Mouse (Mus musculus) retina, postnatal 7 days (tissue): ENCODE measurements around the gene Kank1.

Source experiments
- DNase-seq: peaks from one replicate; pipeline ENCODE4 v3.0.0-alpha.2; 2012; ENCODE audit warnings: low read depth, low spot score

Kank1 gene

DNA sequence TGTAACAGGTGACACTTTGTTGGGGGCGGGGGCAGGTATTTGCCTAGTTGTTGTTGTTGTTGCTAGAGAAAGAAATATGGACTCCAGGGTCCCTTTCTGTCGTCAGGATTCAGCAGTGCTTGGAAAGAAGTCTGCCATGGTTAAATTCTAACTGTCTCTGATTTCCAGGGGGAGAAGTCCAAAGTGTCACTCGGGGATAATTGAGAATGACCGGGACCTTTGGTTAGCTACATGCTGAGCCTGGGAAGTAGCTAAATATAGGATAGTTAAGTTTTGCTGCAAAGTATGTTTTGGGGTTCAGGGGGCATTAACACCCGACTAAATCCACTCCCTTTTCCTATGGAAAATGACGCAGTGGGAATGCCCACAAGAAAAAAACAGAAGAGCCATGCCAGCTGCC, 169.2 kb downstream of the Kank1 start:
- DNase-seq, result no peak

DNA sequence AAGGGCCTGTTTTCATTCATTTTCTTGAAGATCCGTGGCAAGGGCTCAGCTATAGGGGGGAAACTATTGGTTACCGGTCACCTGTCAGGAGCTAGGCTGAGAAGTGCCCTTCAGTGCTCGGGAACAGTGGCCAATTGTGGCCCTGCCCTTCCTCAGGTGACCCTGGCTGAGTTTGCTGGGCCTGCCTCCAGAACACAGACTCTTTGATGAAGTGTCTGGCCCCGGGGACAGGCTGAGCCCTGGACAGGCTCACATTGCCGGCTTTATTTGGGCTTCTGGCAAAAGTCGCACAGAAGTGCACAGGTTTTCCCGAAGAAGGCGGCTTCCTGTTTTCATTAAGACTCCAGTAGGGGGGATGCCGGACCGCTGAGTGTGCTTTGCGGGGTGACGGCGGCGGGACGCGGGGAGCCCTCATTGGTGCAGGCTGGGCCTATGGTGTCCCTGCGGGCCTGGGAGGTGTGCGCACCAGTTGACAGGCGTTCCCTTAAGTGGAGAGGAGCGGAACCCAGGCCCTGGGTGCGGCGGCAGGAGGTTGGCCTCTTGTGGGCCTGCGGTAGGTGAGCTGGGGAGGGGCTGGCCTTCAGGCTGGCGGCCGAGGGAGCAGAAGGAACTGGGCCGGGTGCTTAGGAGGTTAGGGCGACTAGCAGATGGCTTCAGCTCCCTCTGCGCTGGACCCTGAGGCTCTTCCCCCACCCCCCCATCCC, 169.9 kb downstream of the Kank1 start:
- no peak for DNase-seq

DNA sequence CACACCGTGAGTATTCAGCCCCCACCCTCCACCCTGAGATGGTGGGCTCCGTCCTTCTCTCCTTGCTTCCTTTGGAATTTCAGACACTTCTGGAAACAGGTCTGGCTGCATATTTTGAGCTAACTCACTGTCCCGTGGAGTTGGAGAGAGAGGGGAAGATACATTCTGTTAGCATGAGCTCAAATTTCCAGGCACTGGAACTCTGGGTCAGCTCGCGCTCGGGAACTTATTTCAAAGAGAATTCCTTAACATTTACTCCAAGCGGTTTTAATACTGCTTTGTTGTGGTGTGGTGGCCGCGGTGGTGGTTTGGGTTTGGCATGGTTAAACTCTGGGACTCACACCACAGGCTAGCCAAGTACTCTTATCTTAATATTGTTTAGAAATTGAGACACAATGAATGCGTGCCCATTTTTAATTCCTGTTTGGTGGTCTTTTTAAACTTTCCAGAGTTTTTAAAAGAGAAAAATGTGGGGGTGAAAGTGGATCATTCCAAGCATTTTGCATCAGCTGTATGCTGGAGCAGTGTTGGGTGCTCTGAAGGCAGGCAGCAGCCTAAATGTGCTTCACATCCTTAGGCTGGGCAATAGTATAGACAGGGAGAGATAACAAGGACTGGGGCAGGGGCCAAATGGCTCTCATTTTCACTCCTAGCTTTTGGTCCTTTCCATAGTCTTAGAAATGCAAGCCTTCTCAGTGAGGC, 170.6 kb downstream of the Kank1 start:
- no peak for DNase-seq

DNA sequence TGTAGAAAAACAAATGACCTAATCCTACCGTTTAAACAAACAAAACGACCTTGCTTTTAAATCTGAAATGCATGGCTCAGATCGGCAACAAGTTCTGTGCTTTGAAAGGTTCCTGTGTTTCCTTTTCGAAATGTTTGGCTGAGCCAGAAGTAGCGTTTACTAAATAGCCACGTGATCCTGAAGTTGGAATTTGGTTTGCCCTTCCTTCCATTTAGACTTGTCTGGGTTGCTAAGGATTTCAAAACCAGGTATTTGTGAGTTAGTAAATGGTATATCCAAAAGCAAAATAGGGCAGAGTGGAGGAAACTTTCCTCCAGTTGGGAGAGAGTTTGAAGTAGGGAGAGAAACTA, 171.1 kb downstream of the Kank1 start:
- no peak for DNase-seq

DNA sequence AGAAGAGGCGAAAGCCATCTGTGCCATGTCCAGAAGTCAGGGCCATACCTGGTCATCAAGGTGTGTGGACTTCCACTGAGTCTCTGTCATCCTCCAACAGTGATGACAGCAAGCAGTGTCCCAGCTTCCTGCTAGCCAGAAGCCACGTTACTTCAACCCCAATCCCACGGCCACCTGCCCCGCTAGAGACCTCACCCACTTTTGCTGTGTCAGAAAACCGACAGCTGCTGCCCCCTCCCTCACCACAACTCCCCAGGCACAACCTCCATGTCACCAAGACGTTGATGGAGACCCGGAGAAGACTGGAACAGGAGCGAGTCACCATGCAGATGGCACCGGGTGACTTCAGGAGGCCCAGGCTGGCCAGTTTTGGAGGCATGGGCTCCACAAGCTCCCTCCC, 172.5 kb downstream of the Kank1 start:
- DNase-seq, result no peak

DNA sequence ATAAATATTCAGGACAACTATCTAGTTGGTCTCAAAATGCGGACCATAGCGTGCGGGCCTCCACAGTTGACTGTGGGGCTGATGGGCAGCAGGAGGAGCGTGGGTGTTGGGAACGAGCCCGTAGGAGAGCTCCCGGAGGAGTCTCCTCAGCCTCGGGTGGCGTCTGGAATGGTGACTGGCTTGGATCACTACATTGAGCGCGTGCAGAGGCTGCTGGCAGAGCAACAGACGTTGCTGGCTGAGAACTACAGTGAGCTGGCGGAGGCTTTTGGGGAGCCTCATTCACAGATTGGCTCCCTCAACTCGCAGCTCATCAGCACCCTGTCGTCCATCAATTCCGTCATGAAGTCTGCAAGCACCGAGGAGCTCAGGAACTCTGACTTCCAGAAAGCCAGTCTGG, 174.6 kb downstream of the Kank1 start:
- DNase-seq, result no peak

DNA sequence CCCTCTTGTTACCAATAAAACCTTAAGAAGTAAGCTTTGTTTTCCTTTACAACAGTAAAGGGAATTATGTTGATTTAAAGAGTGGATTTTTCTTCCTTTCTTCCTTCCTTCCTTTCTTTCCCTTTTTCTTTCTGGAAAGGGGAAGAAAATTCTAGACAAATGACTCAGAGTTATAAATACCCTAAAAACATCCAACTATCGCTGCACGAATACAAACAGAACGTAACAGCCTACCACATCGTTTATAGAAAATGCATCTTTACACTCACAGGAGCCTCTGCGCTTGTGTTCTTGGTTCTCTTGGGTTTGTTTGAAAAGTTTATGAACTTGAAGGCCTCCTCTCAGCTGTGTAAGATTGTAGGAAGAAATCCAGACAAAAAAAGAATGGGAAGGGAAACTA, 178.7 kb downstream of the Kank1 start:
- DNase-seq, result no peak

DNA sequence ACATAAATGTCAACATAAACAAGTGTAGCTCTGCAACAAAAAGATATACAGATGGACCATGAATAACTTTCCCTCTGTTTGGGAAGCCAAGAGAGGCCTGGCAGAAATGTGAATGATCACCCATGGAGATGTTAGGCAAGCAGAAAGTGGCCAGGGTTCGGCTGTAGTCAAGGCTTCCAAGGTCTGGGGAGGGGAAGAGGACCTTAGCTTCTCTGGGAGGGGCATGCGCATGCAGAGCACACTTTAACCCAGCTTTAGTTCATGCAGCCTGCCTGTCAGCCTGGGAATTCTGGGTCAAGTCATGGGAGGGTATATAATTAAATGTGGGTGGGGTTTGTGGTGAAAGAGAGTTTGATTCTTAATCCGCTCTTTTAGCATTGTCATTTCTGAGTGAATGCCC, 180.9 kb downstream of the Kank1 start:
- DNase-seq, result no peak

DNA sequence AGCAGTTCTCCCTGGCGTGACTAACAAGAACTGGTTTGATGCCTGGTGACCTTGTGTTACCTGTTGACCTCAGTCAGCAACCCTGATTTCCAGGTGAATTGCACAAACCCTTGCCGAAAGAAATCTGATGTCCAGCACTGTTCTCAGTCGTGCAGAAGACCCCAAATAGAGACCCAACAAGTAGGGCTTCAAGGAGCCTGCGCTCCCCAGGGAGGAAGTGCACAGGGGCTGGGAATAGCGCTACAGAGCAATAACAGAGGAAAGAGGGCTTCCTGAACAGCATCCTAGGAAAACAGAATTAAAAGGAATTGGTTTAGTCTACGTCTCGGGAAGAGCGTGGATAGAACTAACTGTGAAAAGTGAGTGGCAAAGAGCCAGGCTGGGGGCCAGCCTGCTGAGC, 183.2 kb downstream of the Kank1 start:
- DNase-seq, result no peak

DNA sequence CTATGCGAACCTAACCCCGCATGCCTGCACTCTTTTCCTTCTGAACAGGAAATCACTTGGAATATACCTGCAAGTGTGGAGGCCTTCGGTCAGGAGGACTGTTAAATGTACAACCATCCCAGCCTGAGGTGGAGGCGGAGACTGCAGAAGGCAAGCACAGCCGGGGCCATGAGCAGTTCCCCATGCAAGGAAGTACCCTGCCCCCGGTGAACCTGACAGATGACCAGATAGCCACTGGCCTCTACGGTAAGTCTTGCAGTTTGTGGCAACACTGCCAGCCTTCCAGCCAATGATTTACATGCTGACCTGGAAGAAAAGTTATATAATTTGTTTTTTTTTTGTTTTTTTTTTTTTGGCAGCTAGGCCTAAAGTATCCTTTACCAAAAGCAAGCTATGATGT, 185.3 kb downstream of the Kank1 start:
- no peak for DNase-seq

DNA sequence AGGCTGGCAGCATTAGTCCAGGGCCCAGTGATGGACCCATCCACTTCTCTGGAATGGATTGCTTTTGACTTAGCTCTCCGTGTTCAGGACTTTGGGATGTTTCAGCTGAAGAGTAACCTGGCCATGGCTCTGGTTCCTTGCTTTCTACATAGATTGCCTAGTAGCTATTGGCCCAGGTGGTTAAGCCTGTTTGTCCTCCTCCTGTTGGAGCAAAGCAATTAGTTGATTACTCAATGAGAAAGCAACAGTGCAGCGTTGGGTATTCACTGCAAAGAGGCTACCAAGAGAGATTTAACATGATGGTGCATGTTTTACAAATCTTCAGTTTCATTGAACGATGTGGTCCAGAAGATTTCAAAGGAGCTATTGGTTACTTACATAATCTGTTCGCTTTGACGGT, 186.6 kb downstream of the Kank1 start:
- DNase-seq, result no peak

DNA sequence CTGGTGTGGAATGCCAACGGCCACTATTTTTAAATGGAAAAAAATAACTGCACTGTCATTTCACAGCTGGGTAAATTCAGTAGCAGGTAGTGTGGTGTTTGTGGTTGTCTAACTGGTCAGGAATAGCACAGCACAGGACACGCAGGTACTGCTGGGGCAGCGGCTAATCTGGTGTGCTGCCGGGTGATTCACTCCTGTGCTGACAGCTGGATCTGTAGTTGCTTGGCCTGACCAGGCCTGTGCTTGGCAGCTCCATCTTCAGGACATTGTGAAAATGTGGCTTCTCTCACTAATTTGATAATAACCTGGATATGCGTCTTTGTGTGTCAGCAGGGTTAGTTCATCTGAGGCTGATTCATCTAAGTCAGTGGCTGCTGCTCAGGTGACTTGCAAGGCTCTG, 189.7 kb downstream of the Kank1 start:
- DNase-seq, result no peak

DNA sequence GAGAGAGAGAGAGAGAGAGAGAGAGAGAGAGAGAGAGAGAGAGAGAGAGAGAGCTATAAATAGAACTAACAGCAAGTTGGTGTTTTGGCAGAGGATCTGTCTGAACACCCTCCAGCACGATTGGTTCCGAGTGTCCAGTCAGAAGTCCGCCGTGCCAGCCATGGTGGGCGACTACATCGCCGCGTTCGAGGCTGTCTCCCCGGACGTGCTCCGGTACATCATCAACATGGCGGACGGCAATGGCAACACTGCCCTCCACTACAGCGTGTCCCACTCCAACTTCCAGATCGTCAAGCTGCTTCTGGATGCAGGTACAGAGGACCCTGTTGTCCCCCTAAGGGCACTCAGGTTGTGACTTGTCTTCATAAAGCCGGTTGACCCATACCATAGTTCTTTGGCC, 191.1 kb downstream of the Kank1 start:
- no peak for DNase-seq

DNA sequence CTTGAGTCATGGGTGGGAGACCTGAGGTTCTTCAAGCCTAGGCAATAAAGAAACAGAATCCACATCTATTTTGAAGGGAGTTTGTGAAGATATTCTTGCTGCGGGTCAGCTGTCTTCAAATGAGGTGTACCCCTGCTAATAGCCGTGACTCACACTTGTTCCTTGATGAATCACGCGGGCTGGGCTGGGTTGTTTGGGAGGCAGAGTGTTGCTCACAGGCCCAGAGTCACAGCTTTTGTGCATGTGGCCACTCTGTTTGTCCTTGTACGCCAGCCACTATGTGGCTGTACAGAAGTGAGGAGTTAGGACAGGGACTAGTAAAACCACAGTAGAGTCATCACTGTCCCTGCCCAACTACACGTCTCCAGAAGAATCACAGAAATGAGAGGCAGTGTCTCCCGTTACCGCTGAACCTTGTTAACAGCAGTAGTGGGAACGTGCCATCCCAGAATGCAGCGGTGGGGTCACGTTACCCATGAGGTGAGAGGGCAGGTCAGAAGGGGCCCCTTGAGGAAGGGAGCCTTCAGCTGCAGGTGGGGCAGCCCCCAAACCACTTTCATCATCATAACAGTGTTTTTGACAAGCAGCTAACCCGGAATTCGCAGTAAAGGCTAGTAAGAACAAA, 191.7 kb downstream of the Kank1 start:
- no peak for DNase-seq

DNA sequence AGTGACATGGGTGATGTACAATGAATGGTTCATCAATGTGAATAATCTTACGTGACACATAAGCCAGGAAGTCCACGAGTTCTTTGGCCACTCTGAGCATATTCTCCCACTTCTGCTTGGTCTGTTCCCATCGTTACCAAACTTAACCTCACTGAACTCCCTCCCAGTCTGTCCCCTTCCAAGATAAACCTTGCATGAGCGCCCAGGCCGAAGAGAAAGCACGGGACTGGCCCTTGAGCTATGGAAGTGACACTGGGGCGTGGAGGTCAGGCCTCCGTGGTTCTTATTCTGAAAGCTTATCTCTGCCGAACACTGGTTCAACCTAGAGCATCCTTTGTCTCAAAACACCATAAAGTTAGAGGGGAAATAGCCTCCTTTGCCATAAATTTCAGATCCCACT, 194.7 kb downstream of the Kank1 start:
- DNase-seq, result no peak

DNA sequence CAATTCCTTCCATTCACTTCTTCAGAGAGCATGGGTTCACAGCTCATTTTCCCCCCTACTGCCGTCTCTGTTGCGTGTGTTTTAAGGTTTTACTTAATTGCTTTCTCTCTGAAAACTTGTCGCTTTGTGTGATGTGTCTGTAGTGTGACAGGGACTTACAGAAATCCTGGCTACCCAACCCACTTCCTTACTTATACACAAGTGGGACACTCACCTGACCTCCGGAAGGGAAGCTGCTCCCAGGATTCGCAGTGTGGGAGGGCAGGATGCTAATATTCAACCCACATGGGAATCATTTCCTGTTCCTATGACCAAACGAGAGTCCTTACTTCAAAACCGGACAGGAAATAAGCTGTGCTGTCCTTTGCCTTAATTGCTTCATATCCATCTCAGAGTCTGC, 195.1 kb downstream of the Kank1 start:
- no peak for DNase-seq

DNA sequence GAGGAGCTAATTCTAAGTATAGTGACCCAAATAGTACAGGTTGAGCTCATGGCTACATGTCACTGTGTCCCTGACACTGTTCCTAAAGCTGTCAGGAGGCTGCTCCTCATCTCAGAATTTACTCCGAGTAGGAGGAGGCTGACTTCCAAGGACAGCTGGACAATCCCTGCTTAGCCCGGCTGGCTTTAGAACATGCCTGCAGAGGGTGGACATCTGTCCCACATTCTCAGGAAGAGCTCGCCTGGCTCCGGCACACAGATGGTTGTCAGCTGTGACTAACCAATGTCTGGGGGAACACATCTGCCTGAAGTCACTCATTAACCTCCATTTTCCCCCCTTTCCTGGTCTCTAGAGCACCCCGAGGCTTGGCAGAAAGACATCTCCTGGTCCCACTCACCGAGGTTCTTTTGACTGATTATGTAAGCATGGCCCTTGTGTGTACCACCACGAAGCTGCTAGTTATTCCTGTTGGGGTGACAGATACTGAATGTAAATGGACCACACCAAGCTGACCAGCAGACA, 196.5 kb downstream of the Kank1 start:
- no peak for DNase-seq

DNA sequence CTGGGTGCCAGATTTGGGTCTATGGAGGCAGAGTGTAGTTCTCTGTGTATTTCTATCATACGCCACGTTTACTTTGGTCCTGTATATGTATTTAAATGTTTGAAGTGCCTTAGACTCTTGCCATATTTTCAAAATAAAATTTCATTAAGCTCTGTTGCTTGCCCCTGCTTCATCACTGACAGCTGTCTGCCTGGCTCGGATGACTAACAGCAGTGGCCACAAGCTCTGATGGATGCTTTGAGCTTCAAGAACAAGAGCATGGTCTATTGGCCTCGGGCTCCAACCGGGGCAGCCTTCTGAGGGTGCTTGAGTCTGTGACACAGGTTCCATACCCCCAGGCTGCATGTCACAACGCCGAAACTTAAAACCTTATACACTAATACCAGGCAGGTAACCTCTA, 197.6 kb downstream of the Kank1 start:
- no peak for DNase-seq

DNA sequence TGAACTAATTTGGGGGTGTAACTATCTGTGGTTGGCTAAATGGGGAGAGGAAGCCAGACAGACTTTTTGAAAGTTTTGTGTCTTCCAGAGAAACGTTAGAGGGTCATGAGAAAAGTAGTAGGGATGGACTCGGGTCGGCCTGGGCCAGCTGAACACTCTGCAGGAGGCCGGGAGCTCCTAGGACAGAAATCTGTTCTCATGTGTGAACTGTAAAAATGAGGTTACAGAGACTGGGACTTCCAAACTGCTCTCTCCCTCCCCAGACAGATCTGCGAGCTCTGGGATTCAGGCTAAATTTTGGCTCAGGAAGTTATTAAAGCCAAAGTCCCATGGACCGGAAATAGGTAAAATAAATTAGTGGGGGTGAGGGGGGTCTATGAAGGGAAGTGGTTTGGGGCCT, 198.0 kb downstream of the Kank1 start:
- DNase-seq, result no peak

DNA sequence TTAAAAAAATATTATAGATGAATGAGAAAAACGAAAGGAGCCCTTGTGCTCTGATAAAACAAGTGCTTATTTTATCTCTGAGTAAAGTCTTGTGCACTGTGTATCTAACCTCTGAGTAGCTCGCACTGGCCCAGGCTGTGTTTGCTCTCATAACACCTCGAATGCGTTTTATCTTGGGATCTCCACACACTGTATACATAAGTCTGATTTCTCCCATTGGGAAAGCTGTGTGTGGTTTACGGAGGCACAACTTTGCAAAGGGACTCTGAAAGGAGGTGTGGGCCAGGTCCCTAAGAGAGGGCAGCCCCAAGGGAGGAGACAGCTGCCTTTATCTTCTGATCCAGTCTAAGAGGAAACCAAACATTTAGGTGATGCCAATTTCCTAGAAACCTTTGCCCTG, 198.6 kb downstream of the Kank1 start:
- no peak for DNase-seq

DNA sequence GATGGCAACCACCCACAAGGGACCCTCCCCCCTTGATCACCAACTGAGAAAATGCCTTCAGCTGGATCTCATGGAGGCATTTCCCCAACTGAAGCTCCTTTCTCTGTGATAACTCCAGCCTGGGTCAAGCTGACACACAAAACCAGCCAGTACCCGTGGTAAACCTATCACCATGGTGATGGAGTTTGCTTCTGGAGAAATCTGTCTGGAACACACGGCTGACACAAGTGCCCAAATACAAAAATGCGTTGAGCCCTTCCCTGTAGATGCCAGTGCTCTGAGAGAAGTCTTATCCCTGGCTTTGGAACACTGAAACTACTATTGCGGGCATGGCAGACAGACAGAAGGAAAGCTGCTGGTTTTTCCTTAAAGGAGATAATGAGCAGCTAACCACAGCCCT, 199.4 kb downstream of the Kank1 start:
- DNase-seq, result no peak

DNA sequence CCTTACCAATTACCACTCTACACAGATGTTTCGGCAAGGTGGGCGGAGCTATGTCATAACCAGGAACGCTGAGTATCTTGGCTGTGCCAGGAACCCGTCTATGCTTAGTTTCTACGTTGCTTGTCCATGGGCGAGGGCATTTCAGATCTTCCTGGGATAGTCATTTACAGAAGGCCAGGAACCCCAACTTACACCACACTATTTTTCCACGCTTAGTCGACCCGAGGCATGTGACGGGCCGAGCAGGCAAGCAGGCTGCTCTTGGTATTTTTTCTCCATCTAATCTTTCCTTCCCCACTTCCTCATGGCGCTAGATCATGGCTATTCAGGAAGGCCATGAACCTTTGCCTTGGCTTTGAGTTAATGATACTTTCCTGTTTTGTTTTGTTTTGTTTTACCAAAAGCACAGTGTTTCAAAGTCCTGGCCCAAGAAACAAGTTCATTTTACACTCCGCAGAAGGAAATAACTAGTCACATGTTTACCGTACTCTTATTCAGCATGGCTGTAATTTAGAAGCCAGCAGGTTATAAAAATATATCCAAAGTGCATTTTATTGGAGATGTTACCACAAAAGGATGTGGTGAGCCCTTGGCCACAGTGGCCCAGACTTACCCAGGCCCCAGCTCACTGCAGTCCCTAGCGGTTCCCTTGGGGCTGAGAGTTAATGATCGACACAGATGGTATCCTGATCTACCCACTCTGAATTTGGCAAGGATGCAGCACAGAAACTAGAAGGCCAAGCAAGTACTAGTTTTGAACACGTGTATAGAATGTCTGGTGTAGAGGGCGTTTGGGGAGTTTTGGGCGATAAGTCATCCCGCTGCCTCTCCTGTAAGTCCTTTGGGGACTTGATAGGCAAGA, 200.2 kb downstream of the Kank1 start:
- DNase-seq, result no peak
